Mouse (Mus musculus) layer of hippocampus, adult 11-12 months (tissue): ENCODE data around the gene Igfn1.

ENCODE experiments used
- DNase-seq: peaks from one replicate; pipeline ENCODE4 v3.0.0; 2022; ENCODE audit warnings: low spot score

The Igfn1 gene

GRCm38 (mm10) chr1:135929876-135930275 lies 76.3 kb downstream of the Igfn1 start:
- DNase-seq = peak; percentile 20

- DNase-seq = no peak
Measured at GRCm38 (mm10) chr1:135925848-135926247, 80.3 kb downstream of the Igfn1 start.

GRCm38 (mm10) chr1:135924377-135924994 lies 81.7 kb downstream of the Igfn1 start:
- no peak for DNase-seq

- DNase-seq = no peak
Measured at GRCm38 (mm10) chr1:135923229-135923628, 82.9 kb downstream of the Igfn1 start.

GRCm38 (mm10) chr1:135918644-135919407 lies 87.3 kb downstream of the Igfn1 start, which contains the start of gene Pkp1:
Pkp1 (minus strand) TSS chr1:135919207.
- no peak for DNase-seq

GRCm38 (mm10) chr1:135917206-135917605 lies 88.9 kb downstream of the Igfn1 start:
- no peak for DNase-seq

- DNase-seq = no peak
Measured at GRCm38 (mm10) chr1:135916486-135917058, 89.6 kb downstream of the Igfn1 start.

GRCm38 (mm10) chr1:135913657-135914056 lies 92.5 kb downstream of the Igfn1 start:
- no peak for DNase-seq

- no peak for DNase-seq
Measured at GRCm38 (mm10) chr1:135909381-135909780, 96.8 kb downstream of the Igfn1 start.

GRCm38 (mm10) chr1:135906736-135907135 lies 99.4 kb downstream of the Igfn1 start:
- DNase-seq = peak; percentile 15
